Mouse (Mus musculus): ENCODE results near the gene Gm15448. TPM values are rescaled to one million over a fixed set of nuclear protein-coding genes. Genes with fewer than 3 reads are reported as not detected.

Gene Gm15448
- total and polyA plus RNA-seq, 2 experiments: 0.16 to 0.18 TPM

Other genes starting within 250 kb of the Gm15448 start
- not detected in 2 replicates for gene Oscar, start 209.5 kb downstream of the Gm15448 start, total RNA-seq (2014; rRNA removed)
- 0.05 TPM in 1 of 2 replicates, not detected in the other for gene Oscar, start 209.5 kb downstream of the Gm15448 start, polyA plus RNA-seq (2012; rRNA removed)
- 81.8 and 106 TPM in 2 replicates for gene Ndufa3, start 208.3 kb downstream of the Gm15448 start, total RNA-seq (2014; rRNA removed)
- 380 and 395 TPM in 2 replicates for gene Ndufa3, start 208.3 kb downstream of the Gm15448 start, polyA plus RNA-seq (2012; rRNA removed)
- gene Tfpt, start 195.8 kb downstream of the Gm15448 start, total RNA-seq (2014; rRNA removed): 4.3 and 4.8 TPM in 2 replicates
- 5.2 and 5.7 TPM in 2 replicates for gene Tfpt, start 195.8 kb downstream of the Gm15448 start, polyA plus RNA-seq (2012; rRNA removed)
- 7.9 and 9.3 TPM in 2 replicates for gene Prpf31, start 195.7 kb downstream of the Gm15448 start, total RNA-seq (2014; rRNA removed)
- gene Prpf31, start 195.7 kb downstream of the Gm15448 start, polyA plus RNA-seq (2012; rRNA removed): 9.5 and 13.0 TPM in 2 replicates
- 4.2 and 6.4 TPM in 2 replicates for gene Cnot3, start 180.4 kb downstream of the Gm15448 start, total RNA-seq (2014; rRNA removed)
- gene Cnot3, start 180.4 kb downstream of the Gm15448 start, polyA plus RNA-seq (2012; rRNA removed): 22.3 and 29.3 TPM in 2 replicates
- 4.0 and 5.3 TPM in 2 replicates for gene Leng1, start 159.8 kb downstream of the Gm15448 start, total RNA-seq (2014; rRNA removed)
- gene Leng1, start 159.8 kb downstream of the Gm15448 start, polyA plus RNA-seq (2012; rRNA removed): 3.1 and 3.6 TPM in 2 replicates
- gene Tmc4, start 148.1 kb downstream of the Gm15448 start, total RNA-seq (2014; rRNA removed): 1.8 and 2.6 TPM in 2 replicates
- gene Tmc4, start 148.1 kb downstream of the Gm15448 start, polyA plus RNA-seq (2012; rRNA removed): 3.9 and 8.2 TPM in 2 replicates
- gene Tsen34, start 132.8 kb downstream of the Gm15448 start, total RNA-seq (2014; rRNA removed): 33.7 and 37.3 TPM in 2 replicates
- gene Tsen34, start 132.8 kb downstream of the Gm15448 start, polyA plus RNA-seq (2012; rRNA removed): 52.7 and 53.6 TPM in 2 replicates
- gene Mboat7, start 132.2 kb downstream of the Gm15448 start, total RNA-seq (2014; rRNA removed): 15.9 and 21.5 TPM in 2 replicates
- gene Mboat7, start 132.2 kb downstream of the Gm15448 start, polyA plus RNA-seq (2012; rRNA removed): 49.3 and 58.3 TPM in 2 replicates
- gene Rps9, start 121.7 kb downstream of the Gm15448 start, total RNA-seq (2014; rRNA removed): 1,244 TPM in 2 replicates
- gene Rps9, start 121.7 kb downstream of the Gm15448 start, polyA plus RNA-seq (2012; rRNA removed): 433 and 505 TPM in 2 replicates
- 2.4 and 4.1 TPM in 2 replicates for gene Pirb, start 105.3 kb downstream of the Gm15448 start, total RNA-seq (2014; rRNA removed)
- gene Pirb, start 105.3 kb downstream of the Gm15448 start, polyA plus RNA-seq (2012; rRNA removed): 1.6 and 5.1 TPM in 2 replicates
- 2.7 and 4.0 TPM in 2 replicates for gene Pira2, start 19.4 kb upstream of the Gm15448 start, total RNA-seq (2014; rRNA removed)
- gene Pira2, start 19.4 kb upstream of the Gm15448 start, polyA plus RNA-seq (2012; rRNA removed): 0.50 and 1.3 TPM in 2 replicates
- gene Gm14548, start 72.4 kb upstream of the Gm15448 start, total RNA-seq (2014; rRNA removed): 0.09 and 0.13 TPM in 2 replicates
- 0.07 TPM in 1 of 2 replicates, not detected in the other for gene Gm14548, start 72.4 kb upstream of the Gm15448 start, polyA plus RNA-seq (2012; rRNA removed)
- gene Lilra6, start 89.8 kb upstream of the Gm15448 start, total RNA-seq (2014; rRNA removed): 0.09 TPM in 1 of 2 replicates, not detected in the other
- gene Lilra6, start 89.8 kb upstream of the Gm15448 start, polyA plus RNA-seq (2012; rRNA removed): 0.20 TPM in 1 of 2 replicates, not detected in the other
- 3.7 and 5.8 TPM in 2 replicates for gene Lair1, start 237.5 kb upstream of the Gm15448 start, total RNA-seq (2014; rRNA removed)
- 1.4 and 3.7 TPM in 2 replicates for gene Lair1, start 237.5 kb upstream of the Gm15448 start, polyA plus RNA-seq (2012; rRNA removed)

Measured in liver, adult 2 months (tissue).